8 mouse cellular contexts compared by ENCODE assay signal in genomic region chr10:91167352-91167751, GRCm38 (mm10). TPM values are rescaled to one million over a fixed set of nuclear protein-coding genes. Genes with fewer than 3 reads are reported as not detected.
DNase-seq lines count a peak whose midpoint lies in the region; ATAC-seq and TF ChIP-seq lines count a peak whose summit lies in the region.

No protein-coding gene starts in this region.

- no peaks in the 10 kb centered on the region for H3K27me3 ChIP-seq in erythroblast, embryonic 14.5 days (ENCODE audit: control insufficient read depth)
- H3K27me3 ChIP-seq in C2C12 (ENCODE audit: control insufficient read depth, insufficient read depth, insufficient read length), result no peaks in the 10 kb centered on the region
- no peaks in the 10 kb centered on the region for H3K27me3 ChIP-seq in forebrain, embryonic 16.5 days (replicated peaks; ENCODE audit: control insufficient read depth, insufficient read depth, low read length)
- no peaks in the 10 kb centered on the region for H3K27me3 ChIP-seq in limb, embryonic 15.5 days

- no peak overlapping the region for H3K9ac ChIP-seq in forebrain, embryonic 16.5 days (replicated peaks; ENCODE audit: low read depth, low read length)
- H3K9ac ChIP-seq in limb, embryonic 15.5 days, result no peak overlapping the region

- 30% methylated on average over 7 of the region's 7 CpGs for WGBS in forebrain, embryonic 16.5 days
- 40% methylated on average over 7 of the region's 7 CpGs for WGBS in limb, embryonic 15.5 days

- no peak for ATAC-seq in erythroblast, adult 5-6 weeks (replicated peaks; ENCODE audit: low FRiP score, poor library complexity, severe bottlenecking)
- ATAC-seq in forebrain, embryonic 16.5 days, result no peak
- no peak for ATAC-seq in limb, embryonic 15.5 days (ENCODE audit: insufficient number of reproducible peaks, low FRiP score, low TSS enrichment, low read depth)

- peaks cover 97% of the 10 kb centered on the region for H3K79me2 ChIP-seq in C2C12 (ENCODE audit: control insufficient read depth, insufficient read depth)

- peaks cover 76% of the 10 kb centered on the region for H3K36me3 ChIP-seq in erythroblast, embryonic 14.5 days (ENCODE audit: control insufficient read depth)
- H3K36me3 ChIP-seq in C2C12 (ENCODE audit: control insufficient read depth, insufficient read depth), result peaks cover 65% of the 10 kb centered on the region
- peaks cover 16% of the 10 kb centered on the region for H3K36me3 ChIP-seq in forebrain, embryonic 16.5 days (ENCODE audit: control insufficient read depth, insufficient read depth)
- peaks cover 22% of the 10 kb centered on the region for H3K36me3 ChIP-seq in limb, embryonic 15.5 days

- H3K4me1 ChIP-seq in erythroblast, embryonic 14.5 days (ENCODE audit: control insufficient read depth), result peaks cover 67% of the 10 kb centered on the region
- peaks cover 32% of the 10 kb centered on the region for H3K4me1 ChIP-seq in forebrain, embryonic 16.5 days (replicated peaks; ENCODE audit: control insufficient read depth, insufficient read depth, low read length)
- peaks cover 25% of the 10 kb centered on the region for H3K4me1 ChIP-seq in limb, embryonic 15.5 days

- H3K27ac ChIP-seq in forebrain, embryonic 16.5 days (ENCODE audit: low read length), result no peak overlapping the region
- peak overlapping the region; percentile 62 for H3K27ac ChIP-seq in limb, embryonic 15.5 days

- no peaks in the 10 kb centered on the region for H3K9me3 ChIP-seq in erythroblast, embryonic 14.5 days (ENCODE audit: control insufficient read depth, low read length)
- no peaks in the 10 kb centered on the region for H3K9me3 ChIP-seq in forebrain, embryonic 16.5 days (ENCODE audit: control insufficient read depth, low read length)
- no peaks in the 10 kb centered on the region for H3K9me3 ChIP-seq in limb, embryonic 15.5 days

- H3K4me3 ChIP-seq in erythroblast, embryonic 14.5 days (replicated peaks), result peak overlapping the region; percentile 100
- peak overlapping the region; percentile 95 for H3K4me3 ChIP-seq in C2C12 (ENCODE audit: insufficient read depth, poor library complexity, severe bottlenecking)
- H3K4me3 ChIP-seq in forebrain, embryonic 16.5 days (replicated peaks; ENCODE audit: low read length), result 0 out of 2 replicates have a peak overlapping the region, but pooled peaks have one; percentile 3
- H3K4me3 ChIP-seq in limb, embryonic 15.5 days, result peak overlapping the region; percentile 92

- no peak for DNase-seq in adrenal gland, adult 8-10 months
- no peak for DNase-seq in spleen, postnatal 14 days (ENCODE audit: low spot score in 2 of 2)
- no peak for DNase-seq in adipocyte (ENCODE audit: low spot score)

- H3K79me3 ChIP-seq in C2C12 (ENCODE audit: low read depth), result peaks cover 82% of the 10 kb centered on the region

- peak overlapping the region; percentile 20 for H3K4me2 ChIP-seq in forebrain, embryonic 16.5 days (ENCODE audit: low read length)
- peak overlapping the region; percentile 29 for H3K4me2 ChIP-seq in limb, embryonic 15.5 days

- TF ChIP-seq CTCF in C2C12 (IDR thresholded peaks at IDR 0.05; ENCODE audit: control insufficient read depth, insufficient read depth, insufficient read length), result no peak

- peak overlapping the region; percentile 30 for H3ac ChIP-seq in C2C12 (ENCODE audit: control insufficient read depth, insufficient read length, low read depth)

TF ChIP-seq in C2C12, 6 proteins besides CTCF, POLR2A, EP300 and RAD21:
- TF ChIP-seq MYOD1 (IDR thresholded peaks at IDR 0.05; ENCODE audit: control insufficient read depth, insufficient read length, low read depth), result no peak
- TF ChIP-seq MYOG (IDR thresholded peaks at IDR 0.05; ENCODE audit: control insufficient read depth, extremely low read depth, insufficient read length), result no peak
- TF ChIP-seq MAX (IDR thresholded peaks at IDR 0.05), result no peak
- TF ChIP-seq FOSL1 (IDR thresholded peaks at IDR 0.05; ENCODE audit: insufficient read depth, low read length, poor library complexity, severe bottlenecking), result no peak
- no peak for TF ChIP-seq USF1 (IDR thresholded peaks at IDR 0.05; ENCODE audit: low read depth)
- TF ChIP-seq CEBPB (IDR thresholded peaks at IDR 0.05; ENCODE audit: low read depth), result no peak
TF ChIP-seq in C2C12: peak in this region for 0.

RNA-seq across cellular contexts. Expression of gene Tmpo, which starts 13.8 kb away (rescaled TPM):
- 25.2 and 37.9 TPM in 2 replicates for polyA plus RNA-seq in erythroblast, embryonic 14.5 days (2012)
- 114 and 144 TPM in 2 replicates for total RNA-seq in erythroblast, adult 5-6 weeks (2015; ENCODE audit: low replicate concordance)
- 181 and 340 TPM in 2 replicates for total RNA-seq in erythroblast, adult 5-6 weeks (2017; ENCODE audit: low replicate concordance)
- 113 TPM for polyA plus RNA-seq in C2C12 (2012; fragmentation: generic; extraction: Trizol)
- polyA plus RNA-seq in forebrain, embryonic 16.5 days (2015; fragmentation: Nextera tagmentation; extraction: Ambion mirVana), result 139 and 173 TPM in 2 replicates
- 162 and 201 TPM in 2 replicates for polyA plus RNA-seq in limb, embryonic 15.5 days (2015; fragmentation: Nextera tagmentation; extraction: Ambion mirVana)
- total RNA-seq in adrenal gland, adult 8-10 months (2022), result 100 to 1,000 TPM in 2 of 4 experiments, 10 to 100 TPM in 2; 81.5 to 150 (median 108) TPM

RNA-seq across cellular contexts. Expression of gene Slc25a3, which starts 43.5 kb away (rescaled TPM):
- 18.7 and 21.2 TPM in 2 replicates for polyA plus RNA-seq in erythroblast, embryonic 14.5 days (2012)
- total RNA-seq in erythroblast, adult 5-6 weeks (2015; ENCODE audit: low replicate concordance), result 113 and 194 TPM in 2 replicates
- 46.6 and 48.1 TPM in 2 replicates for total RNA-seq in erythroblast, adult 5-6 weeks (2017; ENCODE audit: low replicate concordance)
- 722 TPM for polyA plus RNA-seq in C2C12 (2012; fragmentation: generic; extraction: Trizol)
- 482 and 491 TPM in 2 replicates for polyA plus RNA-seq in forebrain, embryonic 16.5 days (2015; fragmentation: Nextera tagmentation; extraction: Ambion mirVana)
- 396 and 431 TPM in 2 replicates for polyA plus RNA-seq in limb, embryonic 15.5 days (2015; fragmentation: Nextera tagmentation; extraction: Ambion mirVana)
- total RNA-seq in adrenal gland, adult 8-10 months (2022), result 1,000 to 10,000 TPM in 2 of 4 experiments, 100 to 1,000 TPM in 2; 882 to 1,292 (median 1,071) TPM

Comparison
In these comparisons a context has a peak if more than half of its experiments do, and no peak if none do; other contexts are left out.
1. H3K4me3 ChIP-seq: peak in every context shown above with its lines; median percentile 100 in erythroblast, embryonic 14.5 days; 95 in C2C12; 92 in limb, embryonic 15.5 days; 3 in forebrain, embryonic 16.5 days.
2. RNA of gene Slc25a3, which starts 43.5 kb away (polyA plus RNA-seq): 722 TPM in C2C12 (single experiment), 482 to 491 TPM in forebrain, embryonic 16.5 days and 396 to 431 TPM in limb, embryonic 15.5 days; 18.7 to 21.2 TPM in erythroblast, embryonic 14.5 days; every median in the first group is over 10 times any median in the second.